Mouse (Mus musculus) hindbrain, embryonic 11.5 days (tissue): ENCODE results near the gene Pard3b. TPM values are rescaled to one million over a fixed set of nuclear protein-coding genes. Genes with fewer than 3 reads are reported as not detected.

Experiments
- ATAC-seq: fragments of 200-750 bp; cut with Nextera tagmentation; 2 replicates; pipeline ENCODE4 v1.8.0; 2017; ENCODE audit warnings: mild to moderate bottlenecking, moderate TSS enrichment, moderate library complexity; ENCODE audit not compliant: low FRiP score
- DNase-seq: peaks from one replicate; pipeline ENCODE4 v3.0.0-alpha.2; 2015; ENCODE audit warnings: low spot score
- H3K27ac ChIP-seq: fragments of 300-500 bp; sonication (generic); 2 replicates; pipeline ENCODE4 v1.5.1; 2014; ENCODE audit warnings: mild to moderate bottlenecking, low read depth, low read length
- H3K27me3 ChIP-seq: fragments of 300-500 bp; sonication (generic); 2 replicates; pipeline ENCODE4 v1.6.1; 2014; ENCODE audit warnings: mild to moderate bottlenecking, low read length, moderate library complexity, mixed read lengths; ENCODE audit not compliant: control insufficient read depth, insufficient read depth
- H3K36me3 ChIP-seq: fragments of 300-500 bp; sonication (generic); 2 replicates; pipeline ENCODE4 v1.6.1; 2014; ENCODE audit warnings: mild to moderate bottlenecking, low read length, moderate library complexity, mixed read lengths; ENCODE audit not compliant: control insufficient read depth, insufficient read depth
- H3K4me1 ChIP-seq: fragments of 300-500 bp; sonication (generic); replicated peaks from 2 replicates; pipeline ENCODE4 v1.6.1; 2014; ENCODE audit warnings: low read length, mixed read lengths; ENCODE audit not compliant: control insufficient read depth, insufficient read depth
- H3K4me2 ChIP-seq: fragments of 300-500 bp; sonication (generic); replicated peaks from 2 replicates; pipeline ENCODE4 v1.6.1; 2014; ENCODE audit warnings: mild to moderate bottlenecking, low read depth, low read length
- H3K4me3 ChIP-seq: fragments of 300-500 bp; sonication (generic); 2 replicates; pipeline ENCODE4 v1.5.1; 2014; ENCODE audit warnings: low read depth, low read length
- H3K9ac ChIP-seq: fragments of 300-500 bp; sonication (generic); 2 replicates; pipeline ENCODE4 v1.6.1; 2014; ENCODE audit warnings: low read depth, low read length
- H3K9me3 ChIP-seq: fragments of 300-500 bp; sonication (generic); 2 replicates; pipeline ENCODE4 v1.6.1; 2016; ENCODE audit warnings: low read length; ENCODE audit not compliant: control insufficient read depth
- WGBS: fragments of 180-500 bp; shearing (Covaris S2); extraction: QIAGEN DNeasy Blood & Tissue Kit; methylation state at CpG from one replicate; pipeline ENCODE4 v1.1.7; 2014; 5-methylcytosine and 5-hydroxymethylcytosine counted together
- polyA plus RNA-seq: library from polyadenylated mRNA; unstranded; fragments of >200 nt; fragmentation: Nextera tagmentation; extraction: Ambion mirVana; gene quantifications from 2 replicates; pipeline ENCODE4 v1.2.1, GENCODE M21; 2014

Gene Pard3b
- polyA plus RNA-seq, 1 experiment from 2014 or later, result 16.8 TPM

- H3K4me3 ChIP-seq, result no peak overlapping the region
- DNase-seq (no peak), ATAC-seq (no peak)
- 55% methylated on average over 1 of the region's 1 CpGs for WGBS
- H3K4me2 ChIP-seq, result no peak overlapping the region
- H3K27me3 ChIP-seq, result no peaks in the 10 kb centered on the region
- H3K27ac ChIP-seq, result no peak overlapping the region
- H3K9ac ChIP-seq, result no peak overlapping the region
- no peaks in the 10 kb centered on the region for H3K9me3 ChIP-seq
- no peaks in the 10 kb centered on the region for H3K4me1 ChIP-seq
- H3K36me3 ChIP-seq, result no peaks in the 10 kb centered on the region
These were observed 917.2 kb downstream of the Pard3b start for GRCm38 (mm10) chr1:62555838-62556237.

- Histone ChIP-seq H3K9me3 (no peaks in the 10 kb centered on the region), H3K27ac (no peak overlapping the region), H3K9ac (no peak overlapping the region), H3K36me3 (no peaks in the 10 kb centered on the region), H3K4me3 (no peak overlapping the region), H3K4me1 (no peaks in the 10 kb centered on the region), H3K27me3 (no peaks in the 10 kb centered on the region), H3K4me2 (no peak overlapping the region)
- WGBS, result 66% methylated on average over 7 of the region's 7 CpGs
- ATAC-seq, result no peak
- peak; percentile 9 for DNase-seq
These were observed 924.4 kb downstream of the Pard3b start for GRCm38 (mm10) chr1:62562987-62563386.

GRCm38 (mm10) chr1:62564245-62565119 is 925.9 kb downstream of the Pard3b start:
- ATAC-seq (peak; percentile 53; the same call in 1 of the 2 replicates), DNase-seq (peak; percentile 15)
- H3K4me3 ChIP-seq, result no peak overlapping the region
- H3K9ac ChIP-seq, result no peak overlapping the region
- no peak overlapping the region for H3K4me2 ChIP-seq
- H3K36me3 ChIP-seq, result no peaks in the 10 kb centered on the region
- no peaks in the 10 kb centered on the region for H3K9me3 ChIP-seq
- H3K4me1 ChIP-seq, result no peaks in the 10 kb centered on the region
- H3K27me3 ChIP-seq, result no peaks in the 10 kb centered on the region
- no peak overlapping the region for H3K27ac ChIP-seq
- WGBS, result 39% methylated on average over 13 of the region's 13 CpGs

GRCm38 (mm10) chr1:62565120-62565809 is 926.6 kb downstream of the Pard3b start:
- H3K9ac ChIP-seq, result no peak overlapping the region
- DNase-seq (no peak), ATAC-seq (no peak)
- no peak overlapping the region for H3K27ac ChIP-seq
- H3K4me2 ChIP-seq, result no peak overlapping the region
- H3K4me1 ChIP-seq, result no peaks in the 10 kb centered on the region
- no peaks in the 10 kb centered on the region for H3K36me3 ChIP-seq
- H3K27me3 ChIP-seq, result no peaks in the 10 kb centered on the region
- H3K9me3 ChIP-seq, result no peaks in the 10 kb centered on the region
- WGBS, result 82% methylated on average over 9 of the region's 9 CpGs
- H3K4me3 ChIP-seq, result no peak overlapping the region

- Histone ChIP-seq H3K9me3 (no peaks in the 10 kb centered on the region), H3K27ac (no peak overlapping the region), H3K27me3 (no peaks in the 10 kb centered on the region), H3K4me3 (no peak overlapping the region), H3K9ac (no peak overlapping the region), H3K4me2 (no peak overlapping the region), H3K36me3 (no peaks in the 10 kb centered on the region), H3K4me1 (no peaks in the 10 kb centered on the region)
- DNase-seq (no peak), ATAC-seq (no peak)
- WGBS, result 19% methylated on average over 4 of the region's 4 CpGs
These were observed 928.0 kb downstream of the Pard3b start for GRCm38 (mm10) chr1:62566596-62566995.

- ATAC-seq (no peak), DNase-seq (no peak)
- 80% methylated on average over 3 of the region's 3 CpGs for WGBS
- no peaks in the 10 kb centered on the region for H3K4me1 ChIP-seq
- H3K9me3 ChIP-seq, result no peaks in the 10 kb centered on the region
- no peaks in the 10 kb centered on the region for H3K36me3 ChIP-seq
- no peak overlapping the region for H3K27ac ChIP-seq
- H3K4me3 ChIP-seq, result no peak overlapping the region
- no peak overlapping the region for H3K4me2 ChIP-seq
- H3K9ac ChIP-seq, result no peak overlapping the region
- H3K27me3 ChIP-seq, result no peaks in the 10 kb centered on the region
These were observed 938.4 kb downstream of the Pard3b start for GRCm38 (mm10) chr1:62576939-62577590.

- no peak overlapping the region for H3K9ac ChIP-seq
- no peaks in the 10 kb centered on the region for H3K4me1 ChIP-seq
- no peak overlapping the region for H3K4me2 ChIP-seq
- 83% methylated on average over 7 of the region's 7 CpGs for WGBS
- H3K4me3 ChIP-seq, result no peak overlapping the region
- no peaks in the 10 kb centered on the region for H3K9me3 ChIP-seq
- no peaks in the 10 kb centered on the region for H3K27me3 ChIP-seq
- no peak overlapping the region for H3K27ac ChIP-seq
- DNase-seq (no peak), ATAC-seq (no peak)
- H3K36me3 ChIP-seq, result no peaks in the 10 kb centered on the region
These were observed 940.6 kb downstream of the Pard3b start for GRCm38 (mm10) chr1:62579024-62579765.

- H3K9ac ChIP-seq, result no peak overlapping the region
- no peaks in the 10 kb centered on the region for H3K9me3 ChIP-seq
- H3K27me3 ChIP-seq, result no peaks in the 10 kb centered on the region
- no peak for ATAC-seq
- H3K4me1 ChIP-seq, result no peaks in the 10 kb centered on the region
- H3K36me3 ChIP-seq, result no peaks in the 10 kb centered on the region
- no peak overlapping the region for H3K4me3 ChIP-seq
- no peak overlapping the region for H3K4me2 ChIP-seq
- no peak overlapping the region for H3K27ac ChIP-seq
- WGBS, result 52% methylated on average over 4 of the region's 4 CpGs
- DNase-seq, result no peak
These were observed 941.8 kb downstream of the Pard3b start for GRCm38 (mm10) chr1:62580314-62580935.
